Mouse (Mus musculus): ENCODE results near the gene Scd2.
"Not testable (repeated sequence)": the region's sequence is repeated elsewhere in the genome, so short reads cannot be mapped to it uniquely, and the experiment has no call there.

Gene Scd2

DNA sequence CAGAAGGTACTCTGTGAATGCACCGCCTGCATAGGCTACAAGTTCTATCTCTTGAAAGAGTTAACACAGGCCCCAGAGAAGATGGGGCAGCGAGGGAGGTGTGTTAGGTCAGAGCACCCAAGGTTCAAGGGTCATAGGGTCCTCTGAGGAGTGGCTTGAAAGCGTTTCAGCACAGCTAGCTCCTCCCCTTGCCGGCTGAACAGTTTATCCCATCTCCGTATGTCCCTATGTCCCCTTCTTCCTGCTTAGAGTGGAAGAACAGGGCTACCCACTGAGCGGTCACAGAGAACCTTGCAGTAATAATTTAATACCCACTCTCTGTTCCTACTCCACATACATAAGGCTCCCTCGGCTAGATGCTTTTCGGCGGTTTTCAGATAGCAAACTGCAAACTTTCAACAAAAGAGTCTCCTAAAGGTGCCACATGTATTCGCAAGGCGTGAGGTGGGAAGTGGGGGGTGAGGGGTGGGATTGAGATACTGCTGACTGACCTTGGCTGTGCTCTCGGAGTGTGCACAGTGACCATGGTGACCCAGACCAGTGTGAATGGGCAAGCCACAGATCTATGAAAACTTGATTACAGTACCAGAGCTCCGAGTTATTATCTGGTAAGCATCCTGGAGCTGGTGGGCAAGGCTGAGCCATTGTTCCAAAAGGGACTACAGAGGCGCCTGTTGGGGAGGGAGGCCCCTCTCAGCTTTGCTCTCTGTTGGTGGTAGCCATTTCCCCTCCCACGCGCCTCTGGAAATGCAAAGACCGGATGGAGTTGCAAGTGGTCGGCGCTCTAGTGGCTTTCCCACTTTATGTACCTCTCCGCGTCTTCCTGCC, at the start of gene Scd2:
TSS of gene Scd2 (plus strand) at position 734 of the 828 bp plus-strand sequence.
- no peak for DNase-seq (ENCODE audit: low spot score in 2 of 2)

GRCm38 (mm10) chr19:44245761-44246171, 47.7 kb upstream of the Scd2 start:
- no peak for DNase-seq (ENCODE audit: low spot score in 2 of 2)

DNA sequence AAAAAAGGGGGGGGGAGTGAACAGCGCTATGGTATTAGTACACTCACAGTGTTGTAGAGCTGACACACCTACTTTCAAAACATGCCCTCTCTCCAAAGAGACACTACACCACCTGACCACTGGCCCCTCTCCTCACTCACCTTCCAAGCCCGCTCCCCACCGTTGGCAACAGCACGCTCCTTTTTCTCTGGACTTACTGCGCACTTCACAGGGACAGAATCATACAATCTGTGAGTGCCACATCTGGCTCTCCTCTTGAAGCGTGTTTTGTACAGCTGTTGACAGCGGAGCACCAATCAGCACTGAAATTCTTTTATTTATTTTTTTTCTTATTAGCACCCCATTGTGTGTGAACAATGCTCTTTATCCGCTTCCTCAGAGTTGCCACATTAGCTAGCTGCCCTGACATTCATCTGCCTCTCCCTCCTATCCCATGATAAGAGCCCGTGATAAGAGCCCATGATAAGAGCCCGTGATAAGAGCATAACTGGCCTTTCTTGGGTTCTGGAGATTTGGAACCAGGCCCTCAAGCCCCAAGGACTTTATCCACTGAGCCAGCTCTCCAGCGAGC, 47.0 kb upstream of the Scd2 start:
- no peak for DNase-seq (ENCODE audit: low spot score in 2 of 2)

- DNase-seq (ENCODE audit: low spot score in 2 of 2): no peak
These were observed 46.0 kb upstream of the Scd2 start for GRCm38 (mm10) chr19:44247281-44248080.

DNA sequence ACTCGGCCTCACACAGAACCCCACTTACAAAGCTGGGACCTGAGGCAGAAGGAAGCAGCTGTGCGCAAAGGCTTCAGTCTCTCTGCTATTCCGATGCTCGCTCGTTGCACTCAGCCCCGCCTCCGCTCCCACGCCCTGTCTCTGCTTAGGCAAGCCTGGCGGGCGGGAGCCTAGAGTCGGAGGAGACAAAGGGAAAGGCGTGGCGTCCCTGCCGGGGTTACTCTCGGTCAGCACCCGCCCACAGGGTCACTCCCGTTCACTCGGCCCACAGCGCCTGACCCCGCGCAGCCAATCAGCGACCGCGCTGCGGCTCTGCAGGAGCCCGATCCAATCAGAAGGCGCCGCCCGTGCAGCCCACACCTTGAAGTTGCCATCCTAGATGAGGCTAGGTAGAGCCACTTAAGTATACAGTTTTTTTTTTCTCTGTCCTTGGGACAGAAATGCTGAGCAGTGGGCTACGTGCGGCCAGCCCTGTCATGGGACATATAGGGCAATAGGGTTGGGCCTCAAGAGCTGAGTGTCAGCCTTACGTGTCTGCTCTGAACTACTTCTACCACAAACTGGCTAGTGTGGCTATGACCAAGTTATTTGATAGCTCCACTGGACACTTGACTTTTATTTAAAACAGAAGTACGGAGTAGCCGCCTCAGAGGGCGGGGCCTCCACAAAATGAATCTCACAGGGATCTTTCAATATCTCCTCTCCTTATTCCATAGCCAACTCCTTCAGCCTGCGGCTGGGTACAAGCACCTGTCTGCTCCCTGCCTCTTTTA, 45.2 kb upstream of the Scd2 start:
- DNase-seq (ENCODE audit: low spot score in 2 of 2): peak; percentile 92 to 94

- no peak for DNase-seq (ENCODE audit: low spot score in 2 of 2)
These were observed 44.6 kb upstream of the Scd2 start for GRCm38 (mm10) chr19:44248854-44249351.

DNA sequence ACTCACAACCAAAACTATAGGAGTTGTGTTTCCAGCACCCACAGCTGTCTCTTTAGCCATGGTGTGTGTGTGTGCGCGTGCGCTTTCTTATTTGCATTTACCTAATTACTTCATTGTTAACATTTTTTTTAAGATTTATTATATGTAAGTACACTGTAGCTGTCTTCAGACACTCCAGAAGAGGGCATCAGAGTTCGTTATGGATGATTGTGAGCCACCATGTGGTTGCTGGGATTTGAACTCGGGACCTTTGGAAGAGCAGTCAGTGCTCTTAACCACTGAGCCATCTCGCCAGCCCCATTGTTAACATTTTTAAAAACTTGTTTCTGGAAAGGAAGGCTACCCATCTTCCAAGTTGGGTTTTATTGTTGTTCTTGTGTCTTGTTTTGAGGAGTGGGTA, 42.3 kb upstream of the Scd2 start:
- DNase-seq (ENCODE audit: low spot score in 2 of 2): not testable (repeated sequence)

DNA sequence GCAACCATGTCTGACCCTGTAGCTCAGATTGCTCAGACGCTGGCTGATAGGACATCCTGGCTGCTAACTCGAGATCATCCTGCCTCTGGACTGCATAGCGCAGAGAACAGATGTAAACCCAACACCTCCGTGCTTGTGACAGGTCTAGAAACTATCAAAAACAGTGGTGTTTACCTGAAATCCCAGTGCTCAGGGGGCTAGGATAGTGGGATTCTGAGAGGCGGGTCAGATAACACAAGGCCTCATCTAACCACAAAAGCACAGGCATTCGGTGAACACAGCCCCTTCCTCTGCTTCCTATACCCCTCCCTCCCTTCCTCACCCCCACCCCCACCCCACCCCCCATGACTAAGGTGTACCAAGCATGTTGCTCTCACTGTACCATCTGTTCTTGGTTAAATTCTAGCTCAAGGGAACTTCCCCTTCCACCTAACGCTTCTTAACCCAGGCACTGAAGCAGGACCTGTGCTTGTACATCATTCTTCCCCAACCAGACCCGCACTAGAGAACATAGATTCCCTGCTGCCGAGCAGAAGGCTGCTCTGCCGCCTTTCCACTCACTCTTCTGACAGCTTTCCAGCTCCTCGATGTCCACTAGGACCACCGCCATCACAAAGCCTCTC, 41.4 kb upstream of the Scd2 start:
- DNase-seq (ENCODE audit: low spot score in 2 of 2): no peak

- not testable (repeated sequence) for DNase-seq (ENCODE audit: low spot score in 2 of 2)
These were observed 39.4 kb upstream of the Scd2 start for GRCm38 (mm10) chr19:44254106-44254505.

GRCm38 (mm10) chr19:44257377-44257966, 36.0 kb upstream of the Scd2 start:
- no peak for DNase-seq (ENCODE audit: low spot score in 2 of 2)

- DNase-seq (ENCODE audit: low spot score in 2 of 2): no peak
These were observed 34.0 kb upstream of the Scd2 start for GRCm38 (mm10) chr19:44259484-44259883.

GRCm38 (mm10) chr19:44260487-44260886, 33.0 kb upstream of the Scd2 start:
- DNase-seq (ENCODE audit: low spot score in 2 of 2): no peak

GRCm38 (mm10) chr19:44261774-44262173, 31.7 kb upstream of the Scd2 start:
- DNase-seq (ENCODE audit: low spot score in 2 of 2): no peak

GRCm38 (mm10) chr19:44263581-44263980, 29.9 kb upstream of the Scd2 start:
- DNase-seq (ENCODE audit: low spot score in 2 of 2): no peak

DNA sequence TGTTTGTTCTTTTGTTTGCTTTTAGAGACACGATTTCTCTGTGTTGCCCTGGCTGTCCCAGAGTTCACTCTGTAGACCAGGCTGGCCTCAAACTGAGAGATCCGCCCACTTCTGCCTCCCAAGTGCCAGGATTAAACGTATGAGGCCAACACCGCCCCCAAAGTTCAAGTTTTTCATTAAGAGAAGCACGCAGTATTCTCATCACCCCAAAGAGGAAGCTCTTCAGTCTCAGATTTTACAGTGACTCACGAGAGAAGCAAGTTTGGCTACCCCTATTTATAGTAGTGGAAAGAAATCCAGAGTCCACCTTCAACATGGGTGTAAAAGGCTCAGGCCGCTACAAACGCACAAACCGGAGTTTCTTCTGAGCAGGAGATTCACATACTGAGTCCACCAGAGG, 29.2 kb upstream of the Scd2 start:
- no peak for DNase-seq (ENCODE audit: low spot score in 2 of 2)

DNA sequence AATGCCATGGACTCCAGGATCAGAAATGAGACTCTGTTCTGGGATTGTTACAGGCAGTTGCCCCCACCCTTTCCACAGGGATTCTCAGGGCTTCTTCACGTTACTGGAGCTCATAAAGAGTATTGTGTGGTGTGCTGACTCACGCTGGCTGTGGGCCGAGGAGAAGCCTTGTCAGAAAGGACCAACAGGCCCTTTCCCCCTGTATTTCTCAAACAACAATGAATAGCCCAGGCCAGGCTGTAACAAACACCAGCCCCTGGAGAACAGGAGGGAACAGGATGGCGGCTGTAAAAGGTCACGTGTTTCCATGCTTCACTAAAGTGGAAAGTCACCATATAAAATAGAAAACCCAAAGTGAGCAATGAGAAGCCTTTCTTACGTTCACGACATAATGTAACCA, 28.2 kb upstream of the Scd2 start:
- no peak for DNase-seq (ENCODE audit: low spot score in 2 of 2)

GRCm38 (mm10) chr19:44265911-44266337, 27.6 kb upstream of the Scd2 start:
- DNase-seq (ENCODE audit: low spot score in 2 of 2): no peak

- DNase-seq (ENCODE audit: low spot score in 2 of 2): no peak
These were observed 27.0 kb upstream of the Scd2 start for GRCm38 (mm10) chr19:44266458-44266823.

GRCm38 (mm10) chr19:44266824-44267498, 26.5 kb upstream of the Scd2 start:
- peak; percentile 75 to 84 for DNase-seq (ENCODE audit: low spot score in 2 of 2)

GRCm38 (mm10) chr19:44267499-44268002, 25.9 kb upstream of the Scd2 start:
- DNase-seq (ENCODE audit: low spot score in 2 of 2): no peak
